Mouse (Mus musculus) ES-Bruce4 (cell line): ENCODE measurements around the gene Cenpk. TPM values are rescaled to one million over a fixed set of nuclear protein-coding genes. Genes with fewer than 3 reads are reported as not detected.
A peak's percentile ranks its signal among the peaks of the same experiment; 100 is the strongest.
"Not testable (repeated sequence)": the region's sequence is repeated elsewhere in the genome, so short reads cannot be mapped to it uniquely, and the experiment has no call there.

ENCODE experiments used
- H3K27ac ChIP-seq: 2 replicates; pipeline ENCODE4 v1.5.1; 2012; ENCODE audit warnings: low read length, inconsistent platforms; ENCODE audit not compliant: insufficient read depth
- H3K27me3 ChIP-seq: 2 replicates; pipeline ENCODE4 v1.6.1; 2012; ENCODE audit warnings: mild to moderate bottlenecking, low read length, inconsistent platforms; ENCODE audit not compliant: control insufficient read depth, poor library complexity, insufficient read depth, severe bottlenecking
- H3K36me3 ChIP-seq: 2 replicates; pipeline ENCODE4 v1.6.1; 2012; ENCODE audit warnings: inconsistent platforms, mild to moderate bottlenecking, low read length, moderate library complexity; ENCODE audit not compliant: control insufficient read depth, poor library complexity, insufficient read depth, severe bottlenecking
- H3K4me1 ChIP-seq: one replicate; pipeline ENCODE4 v1.8.1; 2011; ENCODE audit warnings: low read length; ENCODE audit not compliant: control insufficient read depth, insufficient read depth
- H3K4me3 ChIP-seq: 2 replicates; pipeline ENCODE4 v1.5.1; 2011; ENCODE audit warnings: low read depth, mild to moderate bottlenecking, low read length
- H3K9ac ChIP-seq: 2 replicates; pipeline ENCODE4 v1.6.1; 2012; ENCODE audit warnings: low read depth, mild to moderate bottlenecking, inconsistent platforms; ENCODE audit not compliant: poor library complexity, severe bottlenecking
- H3K9me3 ChIP-seq: replicated peaks from 2 replicates; pipeline ENCODE4 v1.6.1; 2012; ENCODE audit warnings: mild to moderate bottlenecking, low read length, inconsistent platforms; ENCODE audit not compliant: control insufficient read depth, poor library complexity, insufficient read depth, severe bottlenecking
- CTCF ChIP-seq: IDR thresholded peaks from one replicate; pipeline ENCODE4 v1.8.1; 2011; ENCODE audit warnings: low read depth, low read length
- EP300 ChIP-seq: IDR thresholded peaks from 2 replicates; pipeline ENCODE4 v1.6.1; 2011; ENCODE audit warnings: low read depth, low read length; ENCODE audit not compliant: insufficient read depth
- POLR2A ChIP-seq: IDR thresholded peaks from one replicate; pipeline ENCODE4 v1.8.1; 2011; ENCODE audit warnings: low read length; ENCODE audit not compliant: insufficient read depth
- polyA plus RNA-seq: library from polyadenylated mRNA; stranded (reverse); fragments of >200 nt; gene quantifications from 2 replicates; pipeline ENCODE4 v1.2.4, GENCODE M21; 2011; ENCODE audit warnings: low read depth; ENCODE audit not compliant: missing spikeins, insufficient read depth, insufficient read length

Gene Cenpk
- polyA plus RNA-seq = 42.2 and 44.0 TPM in 2 replicates

DNA sequence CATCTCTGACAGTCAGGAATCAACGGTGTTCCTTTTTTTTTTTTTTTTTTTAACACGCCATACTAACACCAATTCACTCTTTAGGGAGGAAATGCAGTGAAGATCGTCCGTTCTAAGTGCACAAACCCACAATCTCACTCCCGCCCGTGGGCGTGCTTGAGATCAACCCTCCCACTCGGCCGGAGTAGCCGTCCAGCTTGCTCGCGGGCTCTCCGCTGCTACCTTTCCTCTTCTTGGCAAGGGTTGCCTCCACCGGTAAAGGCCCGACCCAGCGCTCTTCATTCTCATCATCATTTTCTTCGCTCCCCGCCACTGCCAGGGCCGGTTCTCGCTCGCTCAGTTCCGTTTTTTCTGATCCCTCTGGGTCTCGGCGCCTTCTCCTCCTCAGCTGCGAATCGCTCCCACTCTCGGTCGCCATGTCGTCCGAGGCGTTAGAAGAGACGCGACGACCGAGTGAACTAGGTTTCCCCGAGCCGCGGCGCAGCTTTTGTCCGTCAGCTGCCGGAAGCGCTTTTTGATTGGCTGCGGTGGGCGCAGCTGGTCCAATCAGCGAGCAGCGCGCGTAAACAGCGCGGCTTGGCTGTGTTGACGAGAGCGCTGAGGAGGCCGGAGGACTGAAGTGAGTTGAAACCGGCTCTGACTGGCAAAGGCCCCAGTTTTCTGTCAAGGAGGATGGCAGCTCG lies at the start of gene Cenpk, which contains the start of gene Ppwd1:
Gene Cenpk, plus strand, starts transcription at position 228 of the 683 bp plus-strand sequence.
Gene Ppwd1, minus strand, starts transcription at position 460 of the 683 bp plus-strand sequence.
- TF ChIP-seq CTCF (no peak), EP300 (peak; percentile 44; the same call in 1 of the 2 replicates), POLR2A (peak; percentile 39)
- Histone ChIP-seq H3K27ac (no peak within 1 kb of the TSS), H3K27me3 (no peaks in the 10 kb centered on the region), H3K9me3 (no peaks in the 10 kb centered on the region), H3K9ac (peak within 1 kb of the TSS; percentile 80), H3K4me3 (peak within 1 kb of the TSS; percentile 90), H3K4me1 (no peaks in the 10 kb centered on the region), H3K36me3 (peaks cover 2% of the 10 kb centered on the region)

DNA sequence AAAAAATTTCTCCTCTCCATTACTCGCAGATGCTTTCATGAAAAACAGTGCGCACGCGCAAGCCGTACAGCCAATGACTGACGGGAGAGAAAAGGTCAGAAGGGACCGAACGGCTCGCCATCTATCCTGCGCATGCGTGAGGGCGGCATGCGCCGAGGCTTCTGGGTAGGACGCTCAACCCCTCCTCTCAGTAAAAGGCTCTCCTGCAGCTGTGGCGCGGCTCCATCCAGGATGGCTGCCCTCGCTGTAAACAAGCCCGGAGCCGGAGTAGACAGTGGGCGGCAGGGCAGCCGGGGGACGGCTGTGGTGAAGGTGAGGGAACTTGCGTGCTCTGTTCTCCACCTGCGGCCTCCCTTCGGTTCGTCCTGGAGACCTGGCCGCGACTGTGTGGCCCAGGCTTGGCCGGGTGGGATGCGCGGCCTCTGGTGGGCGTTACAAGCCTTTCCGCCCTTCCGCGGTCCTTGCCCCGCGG lies 49.7 kb upstream of the Cenpk start, which contains the start of gene Trim23:
Gene Trim23, plus strand, starts transcription at position 148 of the 472 bp plus-strand sequence.
- H3K4me3 ChIP-seq = peak within 1 kb of the TSS; percentile 92
- peak within 1 kb of the TSS; percentile 70 for H3K9ac ChIP-seq
- TF ChIP-seq POLR2A (peak; percentile 91), EP300 (no peak), CTCF (peak; percentile 0)
- H3K27ac ChIP-seq = peak within 1 kb of the TSS; percentile 39
- H3K9me3 ChIP-seq = no peaks in the 10 kb centered on the region
- H3K36me3 ChIP-seq = peaks cover 5% of the 10 kb centered on the region
- H3K27me3 ChIP-seq = no peaks in the 10 kb centered on the region
- H3K4me1 ChIP-seq = no peaks in the 10 kb centered on the region

DNA sequence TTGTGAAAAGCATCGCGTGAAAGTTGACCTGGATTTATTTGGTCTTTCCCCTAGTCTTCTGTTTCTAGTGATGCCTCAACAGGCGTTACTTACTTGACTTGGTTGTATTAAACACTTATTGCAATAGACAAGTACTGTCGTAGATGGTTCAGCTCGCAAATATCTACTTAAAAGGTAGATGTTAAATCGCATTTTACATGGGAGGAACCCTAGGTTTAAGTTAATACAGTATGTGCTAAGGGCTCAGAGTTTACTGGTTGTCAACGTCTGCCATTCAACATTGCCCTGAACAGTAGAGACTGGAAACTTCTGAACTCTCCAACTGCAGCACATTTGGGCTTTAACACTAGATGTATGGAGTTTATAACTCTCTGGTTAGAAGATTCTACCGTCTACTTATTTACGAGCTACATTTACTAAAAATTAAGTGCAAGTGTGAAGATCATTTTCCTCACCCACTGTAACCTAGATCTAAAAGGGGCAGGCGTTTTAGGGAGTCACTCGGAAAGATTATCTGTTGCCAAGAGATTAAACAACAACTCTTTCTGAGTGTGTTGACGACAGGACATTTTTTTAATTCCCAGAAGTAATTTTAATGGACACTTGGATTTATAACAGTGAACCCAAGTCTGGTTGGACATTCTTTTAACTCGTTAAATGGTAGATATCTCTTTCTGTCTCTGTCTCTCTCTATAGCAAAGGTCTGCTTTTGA lies 49.1 kb upstream of the Cenpk start:
- no peak for TF ChIP-seq POLR2A
- TF ChIP-seq CTCF = no peak
- TF ChIP-seq EP300 = no peak
- peak overlapping the region; percentile 70 for H3K9ac ChIP-seq
- H3K36me3 ChIP-seq = peaks cover 2% of the 10 kb centered on the region
- H3K27me3 ChIP-seq = no peaks in the 10 kb centered on the region
- H3K27ac ChIP-seq = peak overlapping the region; percentile 32; the same call in 1 of the 2 replicates
- H3K9me3 ChIP-seq = no peaks in the 10 kb centered on the region
- H3K4me1 ChIP-seq = no peaks in the 10 kb centered on the region
- peak overlapping the region; percentile 92 for H3K4me3 ChIP-seq

DNA sequence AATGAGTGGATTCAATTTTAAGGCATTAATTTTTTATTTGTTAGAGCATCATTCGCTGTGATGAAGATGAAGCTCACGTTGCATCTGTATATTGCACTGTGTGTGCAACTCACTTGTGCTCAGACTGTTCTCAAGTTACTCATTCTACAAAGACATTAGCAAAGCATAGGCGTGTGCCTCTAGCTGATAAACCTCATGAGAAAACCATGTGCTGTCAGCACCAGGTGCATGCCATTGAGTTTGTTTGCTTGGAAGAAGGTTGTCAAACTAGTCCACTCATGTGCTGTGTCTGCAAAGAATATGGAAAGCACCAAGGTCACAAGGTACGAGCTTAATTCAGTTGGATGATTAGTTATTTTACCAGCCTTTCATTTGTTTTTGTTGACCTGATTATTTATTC lies 41.1 kb upstream of the Cenpk start:
- H3K4me1 ChIP-seq = no peaks in the 10 kb centered on the region
- H3K36me3 ChIP-seq = peaks cover 27% of the 10 kb centered on the region
- H3K4me3 ChIP-seq = no peak overlapping the region
- H3K27ac ChIP-seq = no peak overlapping the region
- no peak for TF ChIP-seq POLR2A
- no peak for TF ChIP-seq EP300
- TF ChIP-seq CTCF = no peak
- H3K9me3 ChIP-seq = no peaks in the 10 kb centered on the region
- H3K27me3 ChIP-seq = no peaks in the 10 kb centered on the region
- H3K9ac ChIP-seq = no peak overlapping the region

DNA sequence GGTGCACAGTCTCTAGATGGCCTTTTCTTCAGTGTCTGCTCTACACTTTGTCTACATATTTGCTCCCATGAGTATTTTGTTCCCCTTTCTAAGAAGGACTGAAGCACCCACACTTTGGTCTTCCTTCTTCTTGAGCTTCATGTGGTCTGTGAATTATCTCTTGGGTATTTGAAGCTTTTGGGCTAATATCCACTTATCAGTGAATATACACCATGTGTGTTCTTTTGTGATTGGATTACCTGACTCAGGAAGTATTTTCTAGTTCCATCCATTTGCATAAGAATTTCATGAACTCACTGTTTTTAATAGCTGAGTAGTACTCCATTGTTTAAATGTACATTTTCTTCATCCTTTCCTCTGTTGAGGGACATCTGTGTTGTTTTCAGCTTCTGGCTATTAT lies 32.5 kb upstream of the Cenpk start:
- H3K27me3 ChIP-seq, H3K9ac ChIP-seq, H3K27ac ChIP-seq, H3K9me3 ChIP-seq, H3K4me3 ChIP-seq, H3K4me1 ChIP-seq: not testable (repeated sequence)
- H3K36me3 ChIP-seq = peaks cover 19% of the 10 kb centered on the region

DNA sequence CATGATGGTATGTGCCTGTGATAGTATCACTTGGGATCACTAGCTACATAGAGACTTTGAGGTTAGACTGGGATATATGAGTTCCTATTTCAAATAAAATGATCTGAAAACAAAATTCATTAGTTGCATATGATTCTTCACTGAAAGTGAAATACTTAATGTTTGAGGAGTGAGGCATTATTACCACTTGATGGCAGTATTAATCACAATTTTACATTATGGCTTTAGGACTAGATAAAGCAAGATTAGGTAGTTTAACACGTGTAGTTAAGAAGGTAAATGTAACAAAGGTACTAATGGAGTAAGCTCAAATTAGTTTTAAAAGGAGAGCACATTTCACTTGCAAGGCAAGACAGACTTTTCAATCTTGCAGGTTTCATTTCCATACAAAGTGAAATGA lies 24.1 kb upstream of the Cenpk start:
- peaks cover 13% of the 10 kb centered on the region for H3K36me3 ChIP-seq
- H3K9me3 ChIP-seq = no peaks in the 10 kb centered on the region
- H3K4me1 ChIP-seq = no peaks in the 10 kb centered on the region
- no peak overlapping the region for H3K9ac ChIP-seq
- no peak overlapping the region for H3K4me3 ChIP-seq
- no peak overlapping the region for H3K27ac ChIP-seq
- H3K27me3 ChIP-seq = no peaks in the 10 kb centered on the region
- TF ChIP-seq POLR2A = no peak
- TF ChIP-seq CTCF = no peak
- no peak for TF ChIP-seq EP300
